Mouse (Mus musculus): ENCODE data around the gene Eps8l2. TPM values are rescaled to one million over a fixed set of nuclear protein-coding genes. Genes with fewer than 3 reads are reported as not detected.
A peak's percentile ranks its signal among the peaks of the same experiment; 100 is the strongest.

Gene Eps8l2
- total RNA-seq, 2 experiments from 2014 or later, result 1.3 to 1.8 TPM

DNA sequence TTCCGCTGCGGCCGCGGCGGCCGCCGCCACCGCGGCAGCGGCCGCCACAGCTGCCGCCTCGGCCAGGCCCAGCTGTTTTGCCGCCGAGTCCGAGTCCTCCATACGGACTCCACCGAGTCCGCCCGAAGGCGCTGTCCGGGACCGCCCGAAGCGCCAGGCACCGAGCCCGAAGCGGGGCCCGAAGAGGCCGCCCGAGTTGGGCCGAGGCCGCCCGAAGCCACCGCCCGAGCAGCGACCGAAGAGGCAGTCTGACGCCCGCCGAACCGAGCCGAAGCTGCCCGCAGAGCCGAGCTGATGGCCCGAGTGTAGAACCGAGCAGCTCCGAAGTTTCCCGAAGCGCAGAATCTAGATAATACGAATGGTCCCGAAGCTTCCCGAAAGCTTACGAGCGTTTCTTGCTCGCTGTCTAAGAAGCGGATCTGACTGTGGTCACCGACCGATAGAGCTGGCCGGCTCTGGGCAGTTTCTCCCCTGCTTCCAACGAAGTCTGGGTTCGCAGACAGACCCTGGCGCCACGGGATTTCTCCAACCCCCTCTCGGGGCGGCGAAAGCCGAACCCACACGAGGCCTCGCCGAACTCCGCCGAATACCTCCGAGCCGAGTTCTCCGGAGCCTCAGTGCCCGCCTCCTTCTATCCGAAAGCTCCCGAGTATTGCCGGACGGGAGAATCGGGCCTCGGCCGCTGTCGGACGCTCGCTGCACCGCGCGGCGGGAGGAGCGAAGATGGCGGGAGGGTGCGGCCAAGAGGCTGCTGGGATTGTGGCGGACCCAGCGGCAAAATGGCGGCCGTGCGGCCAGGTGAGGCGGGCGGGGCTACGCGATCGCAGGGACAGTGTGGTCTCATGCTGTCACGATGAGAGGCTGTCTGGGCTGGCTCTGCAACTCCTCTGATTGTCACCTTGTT, 11.0 kb upstream of the Eps8l2 start, which contains the start of the genes Deaf1 and Tmem80:
Gene Deaf1 (minus strand): TSS at position 222 of the 904 bp plus-strand sequence.
Gene Tmem80 (plus strand): TSS at position 271 of the 904 bp plus-strand sequence.
- DNase-seq (ENCODE audit: low spot score in 2 of 2), result peak; percentile 100
- intact Hi-C loops (cut with DNase I), result loop anchor here (5.0 kb wide), 1 partner anchor 35 kb away; no protein-coding TSS in a partner anchor

DNA sequence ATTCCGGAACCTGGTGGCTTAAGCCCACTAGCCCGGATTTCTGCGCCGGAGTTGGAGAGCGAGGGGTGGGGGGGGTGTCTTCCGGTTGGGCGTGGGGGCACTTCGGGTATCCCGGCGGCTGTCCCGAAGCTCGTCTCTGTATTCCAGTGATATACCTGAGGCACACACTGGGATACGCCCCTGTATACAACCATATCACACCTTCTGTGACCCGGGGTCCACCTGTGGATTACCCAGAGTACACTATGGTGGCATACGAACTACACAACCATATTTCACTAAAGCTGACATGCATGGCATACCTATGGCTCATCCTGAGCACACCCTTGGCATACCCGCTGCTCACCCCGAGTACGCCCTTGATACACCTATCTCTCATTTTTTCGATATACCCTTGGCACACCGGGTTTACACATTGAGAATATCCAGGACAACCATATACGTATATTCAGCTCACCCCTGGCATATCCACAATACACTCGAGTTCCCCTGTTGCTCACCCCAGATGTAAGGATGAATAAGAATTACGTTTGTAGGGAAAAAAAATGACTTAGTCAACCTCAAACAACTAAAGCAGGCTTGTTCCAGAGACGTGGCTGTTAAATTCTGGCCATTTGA, 10.2 kb upstream of the Eps8l2 start:
- intact Hi-C loops (cut with DNase I), result loop anchor here (5.0 kb wide), 1 partner anchor 34 kb away; no protein-coding TSS in a partner anchor
- DNase-seq (ENCODE audit: low spot score in 2 of 2), result no peak

DNA sequence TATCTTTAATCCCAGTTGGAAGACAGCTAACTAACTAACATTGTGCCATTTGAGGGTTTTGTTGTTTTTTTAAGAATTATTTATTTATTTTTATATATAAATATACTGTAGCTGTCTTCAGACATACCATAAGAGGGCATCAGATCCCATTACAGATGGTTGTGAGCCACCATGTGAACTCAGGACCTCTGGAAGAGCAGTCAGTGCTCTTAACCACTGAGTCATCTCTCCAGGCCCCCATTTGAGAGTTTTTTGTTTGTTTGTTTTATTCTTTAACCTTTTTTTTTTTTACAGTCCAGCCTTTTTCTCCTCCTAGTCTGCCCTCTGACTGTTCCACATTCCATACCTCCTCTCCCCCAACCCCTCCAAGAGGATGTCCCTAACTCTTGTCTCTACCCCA, 8.0 kb upstream of the Eps8l2 start:
- intact Hi-C loops (cut with DNase I), result no loop called here
- DNase-seq (ENCODE audit: low spot score in 2 of 2), result no peak

- DNase-seq (ENCODE audit: low spot score in 2 of 2), result no peak
- intact Hi-C loops (cut with DNase I), result no loop called here
Observed at GRCm38 (mm10) chr7:141331990-141332389, 6.7 kb upstream of the Eps8l2 start.

DNA sequence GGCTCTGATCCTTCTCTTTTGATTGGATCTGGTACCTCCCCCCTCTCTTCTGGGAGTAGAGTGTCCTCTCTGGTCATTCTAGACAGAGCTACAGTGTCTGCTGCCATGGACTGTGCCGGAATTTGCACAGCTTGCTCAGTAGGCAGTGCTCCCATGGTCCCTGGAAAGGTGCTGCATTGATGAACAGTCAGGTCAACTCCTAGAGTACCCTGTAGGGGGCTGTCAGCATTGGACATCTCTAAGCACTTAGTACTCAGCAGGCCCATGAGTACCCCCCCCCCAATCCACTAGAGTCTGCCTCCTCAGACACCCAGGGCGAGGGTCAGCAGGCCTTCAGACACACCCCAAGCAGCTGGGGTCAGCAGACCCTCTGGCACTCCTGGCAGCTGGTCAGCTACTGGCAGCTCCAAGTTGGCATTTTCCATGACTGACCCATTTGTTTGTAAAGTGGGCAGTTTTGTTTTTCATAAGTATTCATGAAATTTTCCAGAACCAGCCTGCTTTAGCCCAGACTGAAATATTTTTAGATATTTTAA, 3.6 kb upstream of the Eps8l2 start:
- intact Hi-C loops (cut with DNase I), result no loop called here

GRCm38 (mm10) chr7:141335682-141336081, 3.0 kb upstream of the Eps8l2 start:
- peak in 1 of 2 experiments; percentile 19 for DNase-seq (ENCODE audit: low spot score in 2 of 2)
- intact Hi-C loops (cut with DNase I), result no loop called here

More for the DNA sequence above, 3.6 kb upstream of the Eps8l2 start:
- no peak for DNase-seq (ENCODE audit: low spot score in 2 of 2)

- intact Hi-C loops (cut with DNase I), result no loop called here
- no peak for DNase-seq (ENCODE audit: low spot score in 2 of 2)
Observed at GRCm38 (mm10) chr7:141336296-141336695, 2.4 kb upstream of the Eps8l2 start.

DNA sequence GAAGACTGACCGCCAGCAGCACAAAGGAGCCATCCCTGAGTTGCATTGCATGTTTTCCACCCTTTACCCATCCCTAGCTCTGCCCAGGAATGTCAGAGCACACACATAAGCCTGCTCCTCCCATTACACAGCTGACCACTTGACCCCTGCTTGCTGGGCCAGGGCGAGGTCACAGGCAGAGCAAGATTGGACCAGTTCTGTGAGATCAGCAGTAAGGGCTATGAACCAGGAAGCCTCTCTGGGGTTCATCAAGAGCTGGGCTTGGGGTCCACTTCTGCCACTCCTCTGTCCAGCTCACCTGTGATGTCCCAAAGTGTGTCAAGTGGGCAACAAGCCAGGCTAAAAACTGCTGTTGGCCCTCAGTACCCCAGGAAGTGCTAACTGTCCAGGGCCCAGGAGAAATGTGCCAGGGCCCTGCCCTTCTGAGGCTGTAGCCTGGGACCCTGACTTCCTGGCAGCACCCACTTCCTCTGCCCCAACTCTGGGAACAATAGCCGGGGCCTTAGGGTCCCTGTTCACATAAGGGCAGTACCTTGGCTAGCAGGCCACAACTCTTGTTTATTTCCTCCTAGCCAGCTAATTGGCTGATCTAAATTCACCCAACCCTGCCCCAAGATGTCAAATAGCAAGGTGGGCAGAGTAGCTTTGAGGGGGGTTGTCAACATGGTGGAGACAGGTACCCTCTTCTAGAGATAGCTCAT, 814 bp upstream of the Eps8l2 start:
- intact Hi-C loops (cut with DNase I), result no loop called here
- DNase-seq (ENCODE audit: low spot score in 2 of 2), result no peak

DNA sequence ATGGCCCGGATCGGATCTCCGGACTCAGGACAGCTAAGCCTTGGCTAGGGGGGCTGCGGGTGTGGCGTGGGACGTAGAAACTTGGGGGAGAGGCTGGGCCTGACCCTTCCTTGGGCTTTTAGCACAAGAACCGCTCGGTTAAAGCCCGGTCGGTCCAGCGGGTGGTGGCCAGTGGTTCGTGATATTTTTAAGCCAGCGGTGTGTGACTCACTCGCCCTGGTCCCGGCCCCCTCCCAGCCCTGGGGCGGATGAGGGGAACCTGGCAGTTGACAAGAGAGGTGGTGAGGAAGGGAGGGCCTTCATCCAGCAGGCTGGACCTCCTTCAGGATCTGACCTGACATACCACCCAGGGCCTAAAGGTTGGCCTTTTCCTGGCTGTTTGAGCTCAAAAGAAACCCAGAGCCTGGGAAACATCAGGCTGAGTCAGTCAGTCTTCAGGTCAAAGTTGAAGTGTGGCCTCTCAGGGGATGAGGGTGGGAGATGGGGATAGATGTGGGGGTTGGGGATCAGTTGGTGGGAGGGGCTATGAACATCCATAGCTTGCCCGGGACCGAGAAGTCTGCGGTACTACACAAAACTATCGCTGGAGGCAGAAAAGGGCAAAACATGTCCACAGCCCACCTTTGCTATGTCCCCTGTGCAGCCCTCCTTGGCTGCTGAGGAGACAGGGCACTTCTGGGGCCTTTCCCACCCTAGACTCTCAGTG, 688 bp downstream of the Eps8l2 start:
- no peak for DNase-seq (ENCODE audit: low spot score in 2 of 2)
- intact Hi-C loops (cut with DNase I), result no loop called here

- intact Hi-C loops (cut with DNase I), result no loop called here
Observed at GRCm38 (mm10) chr7:141340023-141340422, 1.3 kb downstream of the Eps8l2 start.

DNA sequence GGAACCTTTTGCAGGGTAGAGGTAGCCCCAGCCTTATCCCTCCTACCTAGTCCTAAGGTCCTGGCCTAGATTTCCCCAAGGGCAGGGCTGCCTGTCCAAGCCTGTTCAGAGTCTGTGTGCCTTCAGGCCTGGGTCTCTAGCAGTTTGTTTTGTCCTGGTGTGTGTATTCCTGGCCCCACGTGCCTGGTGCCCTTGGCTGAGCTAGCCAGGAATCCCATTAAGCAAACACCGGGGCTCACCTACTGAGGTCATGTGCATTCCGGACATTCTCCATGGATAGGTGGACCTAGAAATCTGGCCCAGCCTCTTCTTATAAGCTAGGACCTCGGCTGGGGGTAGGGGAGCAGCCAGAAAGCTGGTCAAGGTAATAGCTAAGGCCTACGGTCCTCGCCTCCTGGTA, 1.8 kb downstream of the Eps8l2 start:
- intact Hi-C loops (cut with DNase I), result no loop called here
- no peak for DNase-seq (ENCODE audit: low spot score in 2 of 2)

More at GRCm38 (mm10) chr7:141340023-141340422, 1.3 kb downstream of the Eps8l2 start:
- no peak for DNase-seq (ENCODE audit: low spot score in 2 of 2)

DNA sequence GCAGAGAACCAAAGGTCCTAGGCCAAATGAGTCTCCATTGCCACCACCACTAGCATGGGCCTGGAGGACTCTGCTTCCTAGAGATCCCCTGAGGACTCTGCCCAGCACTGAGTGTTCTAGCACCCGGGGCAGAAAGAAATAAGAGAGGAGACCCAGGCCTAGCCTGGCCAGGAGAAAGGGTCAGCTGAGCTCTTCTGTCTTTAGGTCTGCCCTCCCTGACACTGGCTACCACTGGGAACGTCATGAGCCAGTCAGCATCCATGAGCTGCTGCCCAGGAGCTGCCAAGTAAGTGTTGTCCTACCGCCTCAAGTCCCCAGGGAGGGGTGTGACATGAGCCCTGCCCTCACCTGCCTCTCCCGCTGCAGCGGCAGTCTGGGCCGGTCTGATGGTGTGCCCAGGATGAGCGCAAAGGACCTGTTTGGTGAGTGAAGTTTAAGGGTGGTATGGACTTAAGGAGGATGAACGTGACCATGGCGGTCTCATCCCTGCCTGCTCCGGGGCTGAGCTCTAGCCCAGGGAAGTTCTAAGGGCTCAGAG, 3.1 kb downstream of the Eps8l2 start:
- no peak for DNase-seq (ENCODE audit: low spot score in 2 of 2)
- intact Hi-C loops (cut with DNase I), result no loop called here

- intact Hi-C loops (cut with DNase I), result no loop called here
- no peak for DNase-seq (ENCODE audit: low spot score in 2 of 2)
Observed at GRCm38 (mm10) chr7:141343230-141343629, 4.5 kb downstream of the Eps8l2 start.

- intact Hi-C loops (cut with DNase I), result no loop called here
- no peak for DNase-seq (ENCODE audit: low spot score in 2 of 2)
Observed at GRCm38 (mm10) chr7:141343696-141344095, 5.0 kb downstream of the Eps8l2 start.

DNA sequence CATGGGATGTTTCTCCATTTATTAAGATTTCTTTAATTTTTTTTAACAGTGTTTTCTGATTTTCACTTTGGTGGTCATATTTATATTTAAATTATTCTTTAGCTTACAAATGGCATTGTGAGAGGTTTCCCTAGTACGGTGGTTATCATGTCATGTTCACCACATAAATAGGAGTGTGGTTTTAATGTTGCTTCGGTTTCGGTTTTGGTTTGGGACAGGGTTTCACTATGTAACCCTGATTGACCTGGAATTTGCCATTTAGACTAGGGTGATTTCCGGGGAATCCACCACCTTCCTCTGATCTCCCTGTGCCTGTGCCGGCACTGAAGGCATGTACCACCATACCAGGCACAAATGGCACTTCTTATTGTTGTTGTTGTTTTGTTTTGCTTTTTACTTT, 6.1 kb downstream of the Eps8l2 start:
- no peak for DNase-seq (ENCODE audit: low spot score in 2 of 2)
- intact Hi-C loops (cut with DNase I), result no loop called here

DNA sequence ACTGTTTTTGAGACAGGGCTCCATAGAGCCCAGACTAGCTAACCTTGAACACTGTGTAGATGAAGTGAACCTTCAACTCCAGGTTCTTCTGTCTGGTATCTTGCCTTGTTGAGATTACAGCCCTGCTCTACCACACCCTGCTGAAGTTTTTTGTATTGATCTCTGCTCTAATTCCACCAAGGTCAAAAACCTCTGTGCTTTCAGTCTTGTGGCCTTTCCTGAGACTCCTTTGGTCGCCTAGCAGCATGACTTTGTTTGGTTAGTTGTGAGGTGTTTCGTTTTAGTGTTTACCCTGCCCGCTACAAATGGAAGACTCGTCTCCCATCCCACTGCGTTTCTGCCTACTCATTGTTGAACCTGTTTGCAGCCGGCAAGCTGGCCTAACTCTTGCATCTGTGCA, 12.4 kb downstream of the Eps8l2 start:
- intact Hi-C loops (cut with DNase I), result no loop called here

GRCm38 (mm10) chr7:141355051-141355450, 16.4 kb downstream of the Eps8l2 start:
- peak; percentile 18 to 33 for DNase-seq (ENCODE audit: low spot score in 2 of 2)
- intact Hi-C loops (cut with DNase I), result no loop called here

More for the DNA sequence above, 12.4 kb downstream of the Eps8l2 start:
- DNase-seq (ENCODE audit: low spot score in 2 of 2), result no peak

- peak; percentile 17 to 26 for DNase-seq (ENCODE audit: low spot score in 2 of 2)
- intact Hi-C loops (cut with DNase I), result no loop called here
Observed at GRCm38 (mm10) chr7:141355626-141356326, 17.1 kb downstream of the Eps8l2 start.

All from left cerebral cortex, postnatal 14 days (tissue).